Mouse (Mus musculus): ENCODE results near the gene Pla2g4d.

- TF ChIP-seq CTCF (conservative IDR thresholded peaks at IDR 0.05; ENCODE audit: low read length), result no peak
- TF ChIP-seq POU5F1 (IDR thresholded peaks at IDR 0.05; ENCODE audit: borderline replicate concordance, low read length), result no peak
- TF ChIP-seq NANOG (IDR thresholded peaks at IDR 0.05; ENCODE audit: borderline replicate concordance, low read length), result no peak
These were observed 12.1 kb upstream of the Pla2g4d start for GRCm38 (mm10) chr2:120301076-120301475.
